Mouse (Mus musculus) neural tube, embryonic 13.5 days (tissue): ENCODE results near the gene Asb11. TPM values are rescaled to one million over a fixed set of nuclear protein-coding genes. Genes with fewer than 3 reads are reported as not detected.

Experiments used
- ATAC-seq: fragments of 200-750 bp; cut with Nextera tagmentation; 2 replicates; pipeline ENCODE4 v1.8.0; 2017; ENCODE audit warnings: low read depth, mild to moderate bottlenecking, moderate TSS enrichment, moderate library complexity
- H3K27ac ChIP-seq: fragments of 300-500 bp; sonication (generic); replicated peaks from 2 replicates; pipeline ENCODE4 v1.5.1; 2015; ENCODE audit warnings: moderate library complexity, mild to moderate bottlenecking, inconsistent platforms
- H3K27me3 ChIP-seq: fragments of 300-500 bp; sonication (generic); 2 replicates; pipeline ENCODE4 v1.6.1; 2015; ENCODE audit warnings: mild to moderate bottlenecking, inconsistent platforms
- H3K36me3 ChIP-seq: fragments of 300-500 bp; sonication (generic); 2 replicates; pipeline ENCODE4 v1.6.1; 2015; ENCODE audit warnings: mild to moderate bottlenecking, inconsistent platforms
- H3K4me1 ChIP-seq: fragments of 300-500 bp; sonication (generic); replicated peaks from 2 replicates; pipeline ENCODE4 v1.6.1; 2015; ENCODE audit warnings: inconsistent platforms
- H3K4me2 ChIP-seq: fragments of 300-500 bp; sonication (generic); 2 replicates; pipeline ENCODE4 v1.6.1; 2015; ENCODE audit warnings: inconsistent platforms, mild to moderate bottlenecking, moderate library complexity
- H3K4me3 ChIP-seq: fragments of 300-500 bp; sonication (generic); 2 replicates; pipeline ENCODE4 v1.5.1; 2015; ENCODE audit warnings: mild to moderate bottlenecking, inconsistent platforms
- H3K9ac ChIP-seq: fragments of 300-500 bp; sonication (generic); 2 replicates; pipeline ENCODE4 v1.6.1; 2015; ENCODE audit warnings: moderate library complexity, mild to moderate bottlenecking, inconsistent platforms
- H3K9me3 ChIP-seq: fragments of 300-500 bp; sonication (generic); 2 replicates; pipeline ENCODE4 v1.6.1; 2016; ENCODE audit warnings: inconsistent platforms
- WGBS: fragments of 180-500 bp; shearing (Covaris S2); methylation state at CpG from one replicate; pipeline ENCODE4 v1.1.7; 2015; 5-methylcytosine and 5-hydroxymethylcytosine counted together
- polyA plus RNA-seq: library from polyadenylated mRNA; unstranded; fragments of >200 nt; fragmentation: Nextera tagmentation; extraction: Ambion mirVana; gene quantifications from 2 replicates; pipeline ENCODE4 v1.2.1, GENCODE M21; 2015

The Asb11 gene
- polyA plus RNA-seq, 1 experiment from 2014 or later = not detected

DNA sequence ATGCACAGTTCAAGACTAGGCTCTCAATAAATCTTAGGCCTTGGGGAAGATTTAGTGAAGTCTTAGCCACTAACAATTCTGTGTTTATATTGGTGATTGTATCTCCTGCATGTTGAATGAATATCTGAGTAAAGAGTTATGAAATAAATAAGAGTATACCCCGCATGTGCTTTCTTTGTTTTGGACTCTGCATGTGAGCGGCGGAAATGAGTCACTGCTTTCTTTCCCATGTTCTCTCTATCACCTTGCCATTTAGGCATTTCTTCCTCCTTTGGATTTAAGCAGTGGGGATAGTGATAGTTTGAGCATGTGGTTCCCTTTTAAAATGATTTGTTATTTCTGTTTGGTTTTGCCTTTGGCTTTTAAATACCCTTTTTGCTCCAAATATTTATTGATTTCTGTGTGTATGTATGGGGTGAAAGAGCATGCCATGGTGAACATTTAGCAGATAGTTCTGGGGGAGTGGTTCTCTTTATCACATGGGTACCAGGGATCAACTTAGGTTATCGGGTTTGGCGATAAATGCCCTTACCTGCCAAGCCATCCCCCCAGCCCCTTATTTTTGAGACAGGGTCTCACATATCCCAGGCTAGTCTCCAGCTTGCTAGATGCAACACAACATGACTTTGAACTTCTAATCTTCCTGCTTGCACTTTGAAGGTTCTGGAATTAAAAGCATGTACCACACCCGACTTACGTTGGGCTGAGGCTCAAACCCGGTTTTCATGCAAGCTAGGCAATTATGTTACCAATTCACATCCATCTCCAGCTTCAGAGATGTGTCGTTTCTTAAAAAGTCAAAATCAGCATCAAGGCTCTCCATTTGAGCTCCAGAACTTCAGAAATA lies 10.3 kb downstream of the Asb11 start:
- H3K4me3 ChIP-seq = no peak overlapping the region
- ATAC-seq = no peak
- 92% methylated on average over 9 of the region's 9 CpGs for WGBS
- H3K9ac ChIP-seq = no peak overlapping the region
- H3K36me3 ChIP-seq = no peaks in the 10 kb centered on the region
- no peaks in the 10 kb centered on the region for H3K9me3 ChIP-seq
- H3K4me2 ChIP-seq = no peak overlapping the region
- H3K27ac ChIP-seq = no peak overlapping the region
- 0 out of 2 replicates have a peak, but pooled peaks cover 3% of the 10 kb centered on the region for H3K27me3 ChIP-seq
- no peaks in the 10 kb centered on the region for H3K4me1 ChIP-seq

DNA sequence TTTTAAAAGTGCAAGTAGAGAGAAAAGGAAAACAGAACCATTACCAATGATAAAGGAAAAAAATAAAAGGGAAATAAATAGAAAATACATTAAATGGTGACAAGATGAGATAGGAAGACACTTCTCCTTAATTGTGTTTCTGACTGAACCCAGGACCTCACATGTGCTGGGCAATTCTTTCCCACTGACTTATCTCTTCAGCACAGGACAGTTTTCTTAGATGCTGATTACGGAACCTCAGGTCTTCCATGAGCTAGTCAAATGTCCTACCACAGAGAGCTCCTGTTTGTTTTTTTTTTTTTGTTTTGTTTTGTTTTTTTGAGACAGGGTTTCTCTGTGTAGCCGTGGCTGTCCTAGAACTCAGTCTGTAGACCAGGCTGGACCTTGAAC lies 10.9 kb downstream of the Asb11 start:
- no peaks in the 10 kb centered on the region for H3K9me3 ChIP-seq
- H3K4me3 ChIP-seq = no peak overlapping the region
- no peaks in the 10 kb centered on the region for H3K27me3 ChIP-seq
- H3K36me3 ChIP-seq = no peaks in the 10 kb centered on the region
- WGBS = 74% methylated on average over 2 of the region's 2 CpGs
- no peak for ATAC-seq
- H3K4me1 ChIP-seq = no peaks in the 10 kb centered on the region
- no peak overlapping the region for H3K27ac ChIP-seq
- H3K9ac ChIP-seq = no peak overlapping the region
- H3K4me2 ChIP-seq = no peak overlapping the region

- 40% methylated on average over 3 of the region's 3 CpGs for WGBS
- no peaks in the 10 kb centered on the region for H3K27me3 ChIP-seq
- no peak overlapping the region for H3K4me2 ChIP-seq
- no peaks in the 10 kb centered on the region for H3K36me3 ChIP-seq
- no peaks in the 10 kb centered on the region for H3K4me1 ChIP-seq
- no peak overlapping the region for H3K27ac ChIP-seq
- no peak overlapping the region for H3K4me3 ChIP-seq
- no peak overlapping the region for H3K9ac ChIP-seq
- ATAC-seq = no peak
- H3K9me3 ChIP-seq = no peaks in the 10 kb centered on the region
These were observed 12.4 kb downstream of the Asb11 start for GRCm38 (mm10) chrX:164449201-164449600.

DNA sequence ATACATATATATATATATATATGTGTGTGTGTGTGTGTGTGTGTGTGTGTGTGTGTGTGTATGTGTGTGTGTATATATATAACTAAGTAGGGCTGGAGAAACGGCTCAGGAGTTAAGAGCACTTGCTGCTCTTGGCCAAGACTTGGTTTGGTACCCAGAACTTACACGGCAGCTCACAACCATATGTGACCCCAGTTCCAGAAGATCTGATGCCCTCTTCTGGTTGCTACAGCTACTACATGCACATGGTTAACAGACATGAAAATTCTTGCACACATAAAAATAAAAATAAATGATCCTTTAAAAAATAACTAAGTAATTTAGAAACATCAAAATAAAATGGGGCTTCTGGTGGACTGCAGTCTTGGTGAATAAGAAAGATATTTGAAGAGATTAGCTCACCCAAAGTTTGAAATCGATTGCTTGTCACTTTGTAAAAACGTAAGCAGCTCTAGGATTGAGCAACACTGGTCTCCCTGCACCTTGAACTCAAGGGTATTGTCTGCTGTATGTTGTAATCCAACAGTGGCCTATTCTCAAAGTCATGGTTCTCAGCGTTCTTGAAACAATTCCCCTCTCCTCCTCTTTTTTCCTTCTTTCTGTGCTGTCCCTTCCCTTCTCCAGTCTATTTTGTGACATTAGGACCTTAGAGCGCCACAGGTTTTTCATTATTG lies 22.5 kb downstream of the Asb11 start:
- WGBS = 70% methylated on average over 6 of the region's 6 CpGs
- peaks cover 3% of the 10 kb centered on the region; the same call in 1 of the 2 replicates for H3K27me3 ChIP-seq
- no peak for ATAC-seq

GRCm38 (mm10) chrX:164502258-164502657 lies 65.5 kb downstream of the Asb11 start:
- H3K9ac ChIP-seq = no peak overlapping the region
- H3K9me3 ChIP-seq = no peaks in the 10 kb centered on the region
- H3K36me3 ChIP-seq = no peaks in the 10 kb centered on the region
- ATAC-seq = no peak
- peaks cover 4% of the 10 kb centered on the region for H3K27me3 ChIP-seq
- H3K27ac ChIP-seq = no peak overlapping the region
- whole genome bisulfite sequencing = 63% methylated on average over 2 of the region's 2 CpGs
- H3K4me1 ChIP-seq = no peaks in the 10 kb centered on the region
- H3K4me3 ChIP-seq = no peak overlapping the region
- no peak overlapping the region for H3K4me2 ChIP-seq

More for the DNA sequence above, 22.5 kb downstream of the Asb11 start:
- Histone ChIP-seq H3K27ac (no peak overlapping the region), H3K9ac (no peak overlapping the region), H3K36me3 (no peaks in the 10 kb centered on the region), H3K4me3 (no peak overlapping the region), H3K4me2 (no peak overlapping the region), H3K9me3 (no peaks in the 10 kb centered on the region), H3K4me1 (no peaks in the 10 kb centered on the region)

DNA sequence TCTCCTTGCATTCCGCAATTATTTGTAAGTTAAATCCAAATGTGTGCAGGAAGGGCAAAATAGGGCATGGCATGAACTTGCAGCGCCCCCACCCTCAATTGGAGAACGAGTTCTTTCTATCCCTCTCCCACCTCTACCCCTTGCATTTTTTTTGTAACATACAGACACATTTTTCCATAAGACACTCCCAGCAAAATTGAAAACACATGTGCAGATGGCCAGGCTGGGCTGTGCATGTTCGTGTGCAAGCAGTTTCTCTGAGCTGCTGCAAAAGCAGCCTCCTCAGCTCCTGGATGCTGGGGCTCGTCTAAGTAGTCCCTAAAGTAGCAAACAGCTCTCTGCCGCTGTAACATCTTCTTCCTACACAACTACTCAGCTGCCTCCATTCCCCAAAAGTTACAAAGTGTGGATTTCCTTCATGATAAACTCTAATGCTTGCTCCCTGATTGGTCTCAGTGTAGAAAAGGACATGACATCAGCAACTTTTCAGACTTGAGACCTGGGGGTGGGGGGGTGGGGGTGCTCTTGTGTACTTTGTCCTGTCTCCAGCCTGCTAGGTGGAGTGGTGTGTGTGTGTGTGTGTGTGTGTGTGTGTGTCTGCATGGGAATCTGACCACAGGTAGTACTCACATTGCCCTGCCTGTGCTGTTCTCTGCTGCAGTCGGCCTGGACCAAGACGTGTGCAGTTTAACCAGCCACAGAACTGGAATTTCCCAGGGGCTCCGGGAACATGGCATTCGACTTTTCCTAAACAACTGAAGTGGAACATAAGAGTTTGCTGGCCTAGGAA lies 69.1 kb downstream of the Asb11 start, which contains the start of gene Asb9:
Asb9 (plus strand) TSS at position 619 of the 790 bp plus-strand sequence.
- Histone ChIP-seq H3K4me2 (no peak within 1 kb of the TSS), H3K9ac (no peak within 1 kb of the TSS), H3K9me3 (no peaks in the 10 kb centered on the region), H3K4me1 (no peaks in the 10 kb centered on the region), H3K36me3 (no peaks in the 10 kb centered on the region), H3K27ac (no peak within 1 kb of the TSS), H3K4me3 (no peak within 1 kb of the TSS), H3K27me3 (peaks cover 4% of the 10 kb centered on the region)
- no peak for ATAC-seq
- WGBS = 79% methylated on average over 10 of the region's 10 CpGs

DNA sequence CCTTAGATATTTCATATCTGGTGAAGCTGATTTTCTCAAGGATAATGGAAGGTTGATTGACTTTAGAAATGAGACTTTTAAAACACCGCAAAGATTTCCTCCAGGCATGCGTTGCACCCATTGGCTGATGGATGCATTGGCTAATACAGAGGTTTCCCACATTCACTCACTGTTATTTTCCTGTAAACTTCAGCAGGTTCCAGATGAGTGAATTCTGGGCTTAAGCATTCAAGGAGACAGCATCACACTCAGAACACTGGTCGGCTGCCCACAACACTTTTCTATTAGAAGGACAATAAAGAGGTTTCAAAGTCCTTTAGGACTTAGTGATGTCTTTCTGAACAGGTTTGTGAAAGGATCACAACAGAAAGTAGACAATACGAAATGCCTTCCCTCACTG lies 70.3 kb downstream of the Asb11 start:
- Histone ChIP-seq H3K4me1 (no peaks in the 10 kb centered on the region), H3K36me3 (no peaks in the 10 kb centered on the region), H3K27me3 (peaks cover 4% of the 10 kb centered on the region), H3K4me2 (no peak overlapping the region), H3K4me3 (no peak overlapping the region), H3K9me3 (no peaks in the 10 kb centered on the region), H3K27ac (no peak overlapping the region), H3K9ac (no peak overlapping the region)
- ATAC-seq = no peak
- 81% methylated on average over 4 of the region's 4 CpGs for WGBS

- WGBS = 70% methylated on average over 3 of the region's 3 CpGs
- Histone ChIP-seq H3K4me3 (no peak overlapping the region), H3K36me3 (no peaks in the 10 kb centered on the region), H3K27me3 (peaks cover 4% of the 10 kb centered on the region), H3K4me2 (no peak overlapping the region), H3K27ac (no peak overlapping the region), H3K9me3 (no peaks in the 10 kb centered on the region), H3K9ac (no peak overlapping the region), H3K4me1 (no peaks in the 10 kb centered on the region)
- no peak for ATAC-seq
These were observed 71.9 kb downstream of the Asb11 start for GRCm38 (mm10) chrX:164508728-164509127.

Other genes starting within 250 kb of the Asb11 start
- 0.12 and 0.31 TPM in 2 replicates for gene Bmx, start 178.8 kb upstream of the Asb11 start, polyA plus RNA-seq
- 3.2 and 3.7 TPM in 2 replicates for gene Pir, start 167.6 kb upstream of the Asb11 start, polyA plus RNA-seq
- 0.99 and 1.5 TPM in 2 replicates for gene Vegfd, start 63.6 kb upstream of the Asb11 start, polyA plus RNA-seq
- gene Piga, start 17.2 kb upstream of the Asb11 start, polyA plus RNA-seq = 7.9 and 8.3 TPM in 2 replicates
- not detected in 2 replicates for gene Asb9, start 69.3 kb downstream of the Asb11 start, polyA plus RNA-seq